Mouse (Mus musculus) hindbrain, postnatal 0 days (tissue): ENCODE data around the gene E330017A01Rik. TPM values are rescaled to one million over a fixed set of nuclear protein-coding genes. Genes with fewer than 3 reads are reported as not detected.

Experiments used
- ATAC-seq: fragments of 200-750 bp; cut with Nextera tagmentation; 2 replicates; pipeline ENCODE4 v1.8.0; 2017; ENCODE audit warnings: mild to moderate bottlenecking, moderate TSS enrichment, moderate library complexity
- DNase-seq: peaks from one replicate; pipeline ENCODE4 v3.0.0-alpha.2; 2015; ENCODE audit warnings: low spot score
- H3K27ac ChIP-seq: fragments of 300-500 bp; sonication (generic); 2 replicates; pipeline ENCODE4 v1.5.1; 2014; ENCODE audit warnings: mild to moderate bottlenecking
- H3K27me3 ChIP-seq: fragments of 300-500 bp; sonication (generic); 2 replicates; pipeline ENCODE4 v1.6.1; 2014; ENCODE audit warnings: low read length, mixed read lengths; ENCODE audit not compliant: insufficient read depth
- H3K36me3 ChIP-seq: fragments of 300-500 bp; sonication (generic); 2 replicates; pipeline ENCODE4 v1.6.1; 2014; ENCODE audit warnings: low read length, mixed read lengths; ENCODE audit not compliant: insufficient read depth
- H3K4me1 ChIP-seq: fragments of 300-500 bp; sonication (generic); 2 replicates; pipeline ENCODE4 v1.6.1; 2014; ENCODE audit warnings: antibody characterized with exemption, low read length, mixed read lengths; ENCODE audit not compliant: insufficient read depth
- H3K4me2 ChIP-seq: fragments of 300-500 bp; sonication (generic); 2 replicates; pipeline ENCODE4 v1.6.1; 2014; ENCODE audit warnings: low read depth, mild to moderate bottlenecking, low read length, moderate library complexity, mixed read lengths
- H3K4me3 ChIP-seq: fragments of 300-500 bp; sonication (generic); 2 replicates; pipeline ENCODE4 v1.5.1; 2014; ENCODE audit warnings: low read length
- H3K9ac ChIP-seq: fragments of 300-500 bp; sonication (generic); replicated peaks from 2 replicates; pipeline ENCODE4 v1.6.1; 2014; ENCODE audit warnings: mild to moderate bottlenecking, low read length, moderate library complexity, mixed read lengths
- H3K9me3 ChIP-seq: fragments of 300-500 bp; sonication (generic); 2 replicates; pipeline ENCODE4 v1.6.1; 2016; ENCODE audit warnings: low read length, mixed read lengths
- CTCF ChIP-seq: IDR thresholded peaks from 2 replicates; pipeline ENCODE4 v1.5.1; 2016; ENCODE audit warnings: antibody characterized with exemption, control low read depth, low read depth
- WGBS: fragments of 180-500 bp; shearing (Covaris S2); extraction: QIAGEN DNeasy Blood & Tissue Kit; methylation state at CpG from one replicate; pipeline ENCODE4 v1.1.7; 2014; 5-methylcytosine and 5-hydroxymethylcytosine counted together
- polyA plus RNA-seq: library from polyadenylated mRNA; unstranded; fragments of >200 nt; fragmentation: Nextera tagmentation; extraction: Ambion mirVana; gene quantifications from 2 replicates; pipeline ENCODE4 v1.2.1, GENCODE M21; 2015
- total RNA-seq: library from RNA; depleted of rRNA; stranded (reverse); fragments of >200 nt; gene quantifications from 2 replicates; pipeline ENCODE4 v1.2.3, GENCODE M21; 2014

Gene E330017A01Rik
- total and polyA plus RNA-seq, 2 experiments from 2014 or later, result not detected

- Histone ChIP-seq H3K4me2 (no peak overlapping the region), H3K9me3 (no peaks in the 10 kb centered on the region), H3K27ac (no peak overlapping the region), H3K9ac (no peak overlapping the region), H3K4me1 (no peaks in the 10 kb centered on the region), H3K36me3 (no peaks in the 10 kb centered on the region), H3K27me3 (no peaks in the 10 kb centered on the region), H3K4me3 (no peak overlapping the region)
- TF ChIP-seq CTCF, result peak; percentile 82
- DNase-seq (peak; percentile 60), ATAC-seq (peak; percentile 62)
- 89% methylated on average over 6 of the region's 6 CpGs for WGBS
Measured at GRCm38 (mm10) chr16:58623944-58624343, 14.6 kb downstream of the E330017A01Rik start.

GRCm38 (mm10) chr16:58623114-58623513, 15.4 kb downstream of the E330017A01Rik start:
- no peak for ATAC-seq
- H3K4me2 ChIP-seq, result no peak overlapping the region
- H3K4me3 ChIP-seq, result no peak overlapping the region
- H3K27ac ChIP-seq, result no peak overlapping the region
- H3K27me3 ChIP-seq, result no peaks in the 10 kb centered on the region
- no peak for DNase-seq
- WGBS, result 84% methylated on average over 4 of the region's 4 CpGs
- no peaks in the 10 kb centered on the region for H3K9me3 ChIP-seq
- no peak overlapping the region for H3K9ac ChIP-seq
- TF ChIP-seq CTCF, result no peak
- no peaks in the 10 kb centered on the region for H3K36me3 ChIP-seq
- no peaks in the 10 kb centered on the region for H3K4me1 ChIP-seq

- no peak for TF ChIP-seq CTCF
- WGBS, result 95% methylated on average over 3 of the region's 3 CpGs
- no peak overlapping the region for H3K4me3 ChIP-seq
- H3K36me3 ChIP-seq, result no peaks in the 10 kb centered on the region
- DNase-seq (no peak), ATAC-seq (no peak)
- H3K4me1 ChIP-seq, result no peaks in the 10 kb centered on the region
- H3K9me3 ChIP-seq, result no peaks in the 10 kb centered on the region
- H3K27ac ChIP-seq, result no peak overlapping the region
- no peak overlapping the region for H3K4me2 ChIP-seq
- H3K9ac ChIP-seq, result no peak overlapping the region
- H3K27me3 ChIP-seq, result no peaks in the 10 kb centered on the region
Measured at GRCm38 (mm10) chr16:58622377-58622776, 16.2 kb downstream of the E330017A01Rik start.

GRCm38 (mm10) chr16:58617346-58617745, 21.2 kb downstream of the E330017A01Rik start:
- no peaks in the 10 kb centered on the region for H3K4me1 ChIP-seq
- no peak overlapping the region for H3K4me3 ChIP-seq
- DNase-seq, result no peak
- H3K9me3 ChIP-seq, result no peaks in the 10 kb centered on the region
- no peaks in the 10 kb centered on the region for H3K27me3 ChIP-seq
- no peak overlapping the region for H3K4me2 ChIP-seq
- H3K36me3 ChIP-seq, result no peaks in the 10 kb centered on the region
- ATAC-seq, result no peak
- H3K9ac ChIP-seq, result no peak overlapping the region
- no peak overlapping the region for H3K27ac ChIP-seq
- no peak for TF ChIP-seq CTCF

- no peaks in the 10 kb centered on the region for H3K9me3 ChIP-seq
- H3K4me3 ChIP-seq, result no peak within 1 kb of the TSS
- H3K9ac ChIP-seq, result no peak within 1 kb of the TSS
- H3K4me1 ChIP-seq, result no peaks in the 10 kb centered on the region
- no peaks in the 10 kb centered on the region for H3K36me3 ChIP-seq
- no peak for TF ChIP-seq CTCF
- H3K4me2 ChIP-seq, result no peak within 1 kb of the TSS
- no peaks in the 10 kb centered on the region for H3K27me3 ChIP-seq
- H3K27ac ChIP-seq, result no peak within 1 kb of the TSS
- no peak for ATAC-seq
- DNase-seq, result no peak
- 86% methylated on average over 6 of the region's 6 CpGs for WGBS
Measured at GRCm38 (mm10) chr16:58616878-58617277, 21.7 kb downstream of the E330017A01Rik start, which contains the start of gene Gm813. Gm813 (minus strand) TSS chr16:58616978.

GRCm38 (mm10) chr16:58612969-58613368, 25.6 kb downstream of the E330017A01Rik start:
- H3K27ac ChIP-seq, result no peak overlapping the region
- no peaks in the 10 kb centered on the region for H3K36me3 ChIP-seq
- no peaks in the 10 kb centered on the region for H3K27me3 ChIP-seq
- H3K4me2 ChIP-seq, result no peak overlapping the region
- WGBS, result 71% methylated on average over 3 of the region's 3 CpGs
- H3K9ac ChIP-seq, result no peak overlapping the region
- no peak overlapping the region for H3K4me3 ChIP-seq
- TF ChIP-seq CTCF, result no peak
- H3K9me3 ChIP-seq, result no peaks in the 10 kb centered on the region
- ATAC-seq, result no peak
- H3K4me1 ChIP-seq, result no peaks in the 10 kb centered on the region
- DNase-seq, result no peak

- Histone ChIP-seq H3K4me3 (no peak overlapping the region), H3K27me3 (no peaks in the 10 kb centered on the region), H3K9me3 (no peaks in the 10 kb centered on the region), H3K36me3 (no peaks in the 10 kb centered on the region), H3K27ac (no peak overlapping the region), H3K4me1 (no peaks in the 10 kb centered on the region), H3K4me2 (no peak overlapping the region), H3K9ac (no peak overlapping the region)
- ATAC-seq (no peak), DNase-seq (no peak)
- TF ChIP-seq CTCF, result no peak
- WGBS, result 74% methylated on average over 5 of the region's 5 CpGs
Measured at GRCm38 (mm10) chr16:58607101-58607500, 31.4 kb downstream of the E330017A01Rik start.
